Mouse (Mus musculus): ENCODE measurements at regions not wholly inside any gene's neighbourhood (a gene's known extent, or its start where the extent isn't known, plus 50 kb on each side); places are given as distances from the start of the nearest gene placed in this dataset.
"Not testable (repeated sequence)": the region's sequence is repeated elsewhere in the genome, so short reads cannot be mapped to it uniquely, and the experiment has no call there.

DNA sequence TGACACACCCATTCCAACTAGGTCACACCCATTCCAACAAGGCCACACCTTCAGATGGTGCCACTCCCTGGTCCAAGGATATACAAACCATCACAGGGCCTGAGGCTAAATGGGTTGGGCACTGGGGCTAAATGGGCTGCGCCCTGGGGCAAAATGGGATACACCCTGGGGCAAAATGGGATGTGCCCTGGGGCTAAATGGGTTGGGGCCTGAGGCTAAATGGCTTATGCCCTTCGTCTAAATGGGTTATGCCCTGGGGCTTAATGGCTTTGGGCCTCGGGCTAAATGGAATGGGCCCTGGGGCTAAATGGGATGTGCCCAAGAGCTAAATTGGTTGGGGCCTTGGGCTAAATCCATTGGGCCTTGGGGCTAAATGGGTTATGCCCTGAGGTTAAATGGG is 261.5 kb downstream of the Samd9l start:
- H3K27ac ChIP-seq; H3K4me3 ChIP-seq; H3K4me2 ChIP-seq; ATAC-seq (ENCODE audit: insufficient number of reproducible peaks, low FRiP score, low TSS enrichment, low read depth); H3K4me1 ChIP-seq; H3K27me3 ChIP-seq; H3K9ac ChIP-seq; H3K36me3 ChIP-seq: not testable (repeated sequence)
- WGBS = 77% methylated on average over 3 of the region's 3 CpGs
- H3K9me3 ChIP-seq = peaks cover 43% of the 10 kb centered on the region

DNA sequence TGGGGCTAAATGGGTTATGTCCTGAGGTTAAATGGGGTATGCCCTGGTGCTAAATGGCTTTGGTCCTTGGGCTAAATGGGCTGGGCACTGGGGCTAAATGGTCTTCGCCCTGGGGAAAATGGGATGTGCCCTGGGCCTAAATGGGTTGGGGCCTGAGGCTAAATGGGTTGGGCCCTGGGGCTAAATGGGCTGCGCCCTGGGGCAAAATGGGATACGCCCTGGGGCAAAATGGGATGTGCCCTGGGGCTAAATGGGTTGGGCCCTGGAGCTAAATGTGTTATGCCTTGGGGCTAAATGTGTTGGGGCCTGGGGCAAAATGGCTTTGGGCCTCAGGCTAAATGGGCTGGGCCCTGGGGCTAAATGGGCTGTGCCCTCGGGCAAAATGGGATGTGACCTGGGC is 265.6 kb downstream of the Samd9l start:
- H3K4me2 ChIP-seq; H3K9ac ChIP-seq; H3K4me3 ChIP-seq; H3K4me1 ChIP-seq; H3K36me3 ChIP-seq; H3K27me3 ChIP-seq; H3K27ac ChIP-seq; ATAC-seq (ENCODE audit: insufficient number of reproducible peaks, low FRiP score, low TSS enrichment, low read depth): not testable (repeated sequence)
- WGBS = 85% methylated on average over 4 of the region's 4 CpGs
- H3K9me3 ChIP-seq = peaks cover 36% of the 10 kb centered on the region; the same call in 1 of the 2 replicates

- ATAC-seq (ENCODE audit: insufficient number of reproducible peaks, low FRiP score, low TSS enrichment, low read depth); H3K4me2 ChIP-seq; H3K9ac ChIP-seq; H3K27ac ChIP-seq; H3K9me3 ChIP-seq; H3K36me3 ChIP-seq; H3K27me3 ChIP-seq; H3K4me3 ChIP-seq; H3K4me1 ChIP-seq: not testable (repeated sequence)
- 15% methylated on average over 2 of the region's 3 CpGs for WGBS
Observed at GRCm38 (mm10) chr6:3116296-3116695, 283.1 kb downstream of the Samd9l start.
